Mouse (Mus musculus) liver, embryonic 16.5 days (tissue): ENCODE measurements around the gene Aipl1. TPM values are rescaled to one million over a fixed set of nuclear protein-coding genes. Genes with fewer than 3 reads are reported as not detected.
A peak's percentile ranks its signal among the peaks of the same experiment; 100 is the strongest.
"Not testable (repeated sequence)": the region's sequence is repeated elsewhere in the genome, so short reads cannot be mapped to it uniquely, and the experiment has no call there.

Experiments used
- ATAC-seq: fragments of 200-750 bp; cut with Nextera tagmentation; 2 replicates; pipeline ENCODE4 v1.8.0; 2017; ENCODE audit warnings: low read depth, mild to moderate bottlenecking, moderate number of reproducible peaks, moderate library complexity
- H3K27ac ChIP-seq: fragments of 300-500 bp; sonication (generic); 2 replicates; pipeline ENCODE4 v1.5.1; 2014; ENCODE audit warnings: mild to moderate bottlenecking, low read length
- H3K27me3 ChIP-seq: fragments of 300-500 bp; sonication (generic); 2 replicates; pipeline ENCODE4 v1.6.1; 2014; ENCODE audit warnings: low read depth, low read length, mixed read lengths; ENCODE audit not compliant: control insufficient read depth, insufficient read depth
- H3K36me3 ChIP-seq: fragments of 300-500 bp; sonication (generic); 2 replicates; pipeline ENCODE4 v1.6.1; 2014; ENCODE audit warnings: mild to moderate bottlenecking; ENCODE audit not compliant: control insufficient read depth, insufficient read depth
- H3K4me1 ChIP-seq: fragments of 300-500 bp; sonication (generic); 2 replicates; pipeline ENCODE4 v1.6.1; 2014; ENCODE audit warnings: low read depth, low read length, mixed read lengths; ENCODE audit not compliant: control insufficient read depth
- H3K4me2 ChIP-seq: fragments of 300-500 bp; sonication (generic); 2 replicates; pipeline ENCODE4 v1.6.1; 2014; ENCODE audit warnings: low read depth, low read length, mixed read lengths
- H3K4me3 ChIP-seq: fragments of 300-500 bp; sonication (generic); 2 replicates; pipeline ENCODE4 v1.5.1; 2014; ENCODE audit warnings: low read depth, mild to moderate bottlenecking, low read length
- H3K9ac ChIP-seq: fragments of 300-500 bp; sonication (generic); 2 replicates; pipeline ENCODE4 v1.6.1; 2014; ENCODE audit warnings: low read depth, low read length
- H3K9me3 ChIP-seq: fragments of 300-500 bp; sonication (generic); replicated peaks from 2 replicates; pipeline ENCODE4 v1.6.1; 2016; ENCODE audit warnings: low read length; ENCODE audit not compliant: control insufficient read depth
- WGBS: fragments of 180-500 bp; shearing (Covaris S2); extraction: QIAGEN DNeasy Blood & Tissue Kit; methylation state at CpG from one replicate; pipeline ENCODE4 v1.1.7; 2014; ENCODE audit not compliant: insufficient replicate concordance; 5-methylcytosine and 5-hydroxymethylcytosine counted together
- polyA plus RNA-seq: library from polyadenylated mRNA; unstranded; fragments of >200 nt; fragmentation: Nextera tagmentation; extraction: Ambion mirVana; gene quantifications from 2 replicates; pipeline ENCODE4 v1.2.1, GENCODE M21; 2015

Aipl1 gene
- polyA plus RNA-seq, 1 experiment from 2014 or later = 0.09 TPM

- Histone ChIP-seq H3K9me3 (no peaks in the 10 kb centered on the region), H3K27ac (no peak overlapping the region), H3K4me3 (no peak overlapping the region), H3K4me2 (no peak overlapping the region), H3K27me3 (no peaks in the 10 kb centered on the region), H3K9ac (no peak overlapping the region), H3K4me1 (no peaks in the 10 kb centered on the region), H3K36me3 (no peaks in the 10 kb centered on the region)
- no peak for ATAC-seq
- WGBS = 23% methylated on average over 11 of the region's 11 CpGs
Observed at GRCm38 (mm10) chr11:71996805-71997204, 40.5 kb downstream of the Aipl1 start.

GRCm38 (mm10) chr11:71995968-71996511 lies 41.3 kb downstream of the Aipl1 start:
- 5% methylated on average over 9 of the region's 9 CpGs for WGBS

GRCm38 (mm10) chr11:71992438-71992837 lies 44.9 kb downstream of the Aipl1 start:
- no peaks in the 10 kb centered on the region for H3K27me3 ChIP-seq
- H3K9me3 ChIP-seq = no peaks in the 10 kb centered on the region
- no peaks in the 10 kb centered on the region for H3K36me3 ChIP-seq
- H3K27ac ChIP-seq = no peak overlapping the region
- H3K9ac ChIP-seq = no peak overlapping the region
- no peak for ATAC-seq
- H3K4me2 ChIP-seq = no peak overlapping the region
- no peak overlapping the region for H3K4me3 ChIP-seq
- H3K4me1 ChIP-seq = no peaks in the 10 kb centered on the region
- WGBS = 71% methylated on average over 12 of the region's 12 CpGs

More at GRCm38 (mm10) chr11:71995968-71996511, 41.3 kb downstream of the Aipl1 start:
- H3K9ac ChIP-seq = no peak overlapping the region
- no peaks in the 10 kb centered on the region for H3K36me3 ChIP-seq
- no peak overlapping the region for H3K4me3 ChIP-seq
- H3K4me1 ChIP-seq = no peaks in the 10 kb centered on the region
- no peak overlapping the region for H3K27ac ChIP-seq
- peak; percentile 54; the same call in 1 of the 2 replicates for ATAC-seq
- H3K9me3 ChIP-seq = no peaks in the 10 kb centered on the region
- H3K4me2 ChIP-seq = no peak overlapping the region
- H3K27me3 ChIP-seq = no peaks in the 10 kb centered on the region

GRCm38 (mm10) chr11:71991541-71991940 lies 45.8 kb downstream of the Aipl1 start:
- no peak overlapping the region for H3K4me3 ChIP-seq
- no peak overlapping the region for H3K27ac ChIP-seq
- no peaks in the 10 kb centered on the region for H3K9me3 ChIP-seq
- no peak for ATAC-seq
- 13% methylated on average over 5 of the region's 5 CpGs for WGBS
- no peaks in the 10 kb centered on the region for H3K4me1 ChIP-seq
- no peak overlapping the region for H3K9ac ChIP-seq
- H3K36me3 ChIP-seq = no peaks in the 10 kb centered on the region
- H3K27me3 ChIP-seq = no peaks in the 10 kb centered on the region
- no peak overlapping the region for H3K4me2 ChIP-seq

- WGBS = 40% methylated on average over 5 of the region's 5 CpGs
- H3K9ac ChIP-seq, ATAC-seq, H3K4me2 ChIP-seq, H3K4me1 ChIP-seq, H3K4me3 ChIP-seq, H3K27ac ChIP-seq, H3K9me3 ChIP-seq, H3K36me3 ChIP-seq, H3K27me3 ChIP-seq: not testable (repeated sequence)
Observed at GRCm38 (mm10) chr11:71989407-71989806, 47.9 kb downstream of the Aipl1 start.

GRCm38 (mm10) chr11:71987159-71988150 lies 49.9 kb downstream of the Aipl1 start:
- 63% methylated on average over 14 of the region's 14 CpGs for WGBS
- H3K9me3 ChIP-seq = no peaks in the 10 kb centered on the region

GRCm38 (mm10) chr11:71985783-71986182 lies 51.5 kb downstream of the Aipl1 start:
- Histone ChIP-seq H3K4me1 (no peaks in the 10 kb centered on the region), H3K4me3 (no peak overlapping the region), H3K36me3 (no peaks in the 10 kb centered on the region), H3K4me2 (no peak overlapping the region), H3K9me3 (no peaks in the 10 kb centered on the region), H3K9ac (no peak overlapping the region), H3K27me3 (no peaks in the 10 kb centered on the region), H3K27ac (no peak overlapping the region)
- WGBS = 74% methylated on average over 2 of the region's 2 CpGs
- ATAC-seq = no peak

More at GRCm38 (mm10) chr11:71987159-71988150, 49.9 kb downstream of the Aipl1 start:
- Histone ChIP-seq H3K27ac (no peak overlapping the region), H3K27me3 (no peaks in the 10 kb centered on the region), H3K4me2 (no peak overlapping the region), H3K4me3 (no peak overlapping the region), H3K4me1 (no peaks in the 10 kb centered on the region), H3K9ac (no peak overlapping the region), H3K36me3 (no peaks in the 10 kb centered on the region)
- ATAC-seq = no peak

GRCm38 (mm10) chr11:71985101-71985711 lies 52.1 kb downstream of the Aipl1 start:
- Histone ChIP-seq H3K9me3 (no peaks in the 10 kb centered on the region), H3K4me2 (no peak overlapping the region), H3K36me3 (no peaks in the 10 kb centered on the region), H3K27ac (no peak overlapping the region), H3K9ac (no peak overlapping the region), H3K4me1 (no peaks in the 10 kb centered on the region), H3K27me3 (no peaks in the 10 kb centered on the region), H3K4me3 (no peak overlapping the region)
- 38% methylated on average over 4 of the region's 4 CpGs for WGBS
- ATAC-seq = no peak

GRCm38 (mm10) chr11:71984093-71984492 lies 53.2 kb downstream of the Aipl1 start:
- Histone ChIP-seq H3K4me1 (no peaks in the 10 kb centered on the region), H3K4me2 (no peak overlapping the region), H3K36me3 (no peaks in the 10 kb centered on the region), H3K27me3 (no peaks in the 10 kb centered on the region), H3K9me3 (no peaks in the 10 kb centered on the region), H3K9ac (no peak overlapping the region), H3K27ac (no peak overlapping the region), H3K4me3 (no peak overlapping the region)
- WGBS = 47% methylated on average over 2 of the region's 2 CpGs
- no peak for ATAC-seq
